ENCODE assay signal across 18 mouse cellular contexts in the genomic region with DNA sequence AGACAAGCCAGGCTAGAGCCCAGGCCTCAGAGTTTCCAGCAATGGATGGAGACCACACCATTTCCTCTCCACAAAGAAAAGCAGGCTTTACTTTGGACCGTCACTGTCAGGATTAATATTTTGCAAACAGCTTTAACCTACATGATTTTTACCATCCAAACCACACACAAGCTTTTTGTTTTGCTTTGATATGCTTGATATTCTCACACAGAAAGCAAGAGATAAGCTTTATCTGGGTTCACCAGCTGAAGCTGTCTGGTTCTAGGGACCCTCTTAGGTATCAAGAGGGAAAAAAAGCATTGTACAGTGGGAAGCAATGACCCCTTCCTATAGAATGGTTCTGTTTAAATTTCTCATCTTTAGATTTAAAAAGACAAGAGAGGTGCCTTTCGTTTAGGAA.
"Had no signal": no experiment of that assay in that cellular context is flagged by ENCODE, and none has a peak within 500 bp of the region (broad histone marks: within the 10 kb centered on the region; RNA-seq: fewer than 3 reads in every experiment).

No protein-coding gene starts in this region.

- H3K9ac ChIP-seq: liver, postnatal 0 days; lung, embryonic 15.5 days; midbrain, embryonic 13.5 days; midbrain, embryonic 15.5 days; neural tube, embryonic 12.5 days; stomach, embryonic 15.5 days had no signal

- H3K4me2 ChIP-seq: lung, embryonic 15.5 days; midbrain, embryonic 11.5 days; midbrain, embryonic 13.5 days; midbrain, embryonic 15.5 days; neural tube, embryonic 12.5 days; stomach, embryonic 15.5 days had no signal

- H3K9me3 ChIP-seq: lung, embryonic 15.5 days; megakaryocyte, embryonic 14.5 days; midbrain, embryonic 13.5 days; midbrain, embryonic 15.5 days; neural tube, embryonic 12.5 days; stomach, embryonic 15.5 days had no signal

- H3K27ac ChIP-seq: lung, embryonic 15.5 days; macrophage; midbrain, embryonic 13.5 days; midbrain, embryonic 15.5 days; neural tube, embryonic 12.5 days; stomach, embryonic 15.5 days; stomach, postnatal 0 days had no signal

- H3K4me3 ChIP-seq: lung, embryonic 15.5 days; megakaryocyte, embryonic 14.5 days; midbrain, embryonic 13.5 days; midbrain, embryonic 15.5 days; neural tube, embryonic 12.5 days; stomach, embryonic 15.5 days had no signal

- DNase-seq: liver, postnatal 0 days; lung, adult 2 months; lung, postnatal 14 days; lung, postnatal 36 days; right cerebral cortex, postnatal 14 days; thymus, adult 2 months; thymus, postnatal 25 days; thymus, postnatal 4 days had no signal

- H3K4me1 ChIP-seq: neural tube, embryonic 12.5 days; stomach, embryonic 15.5 days had no signal

- H3K27me3 ChIP-seq: lung, embryonic 15.5 days; megakaryocyte, embryonic 14.5 days; midbrain, embryonic 13.5 days; midbrain, embryonic 15.5 days; neural tube, embryonic 12.5 days; stomach, embryonic 15.5 days had no signal

- ATAC-seq: liver, postnatal 0 days; lung, postnatal 0 days; midbrain, embryonic 13.5 days; midbrain, embryonic 15.5 days had no signal
